Mouse (Mus musculus) Muller cell, postnatal 12 days (primary cell): ENCODE data around the gene Zdhhc1.

Source experiments
- DNase-seq: peaks from one replicate; pipeline ENCODE4 v3.0.0-alpha.2; 2015; ENCODE audit errors: inconsistent ontology term

Zdhhc1 gene

DNA sequence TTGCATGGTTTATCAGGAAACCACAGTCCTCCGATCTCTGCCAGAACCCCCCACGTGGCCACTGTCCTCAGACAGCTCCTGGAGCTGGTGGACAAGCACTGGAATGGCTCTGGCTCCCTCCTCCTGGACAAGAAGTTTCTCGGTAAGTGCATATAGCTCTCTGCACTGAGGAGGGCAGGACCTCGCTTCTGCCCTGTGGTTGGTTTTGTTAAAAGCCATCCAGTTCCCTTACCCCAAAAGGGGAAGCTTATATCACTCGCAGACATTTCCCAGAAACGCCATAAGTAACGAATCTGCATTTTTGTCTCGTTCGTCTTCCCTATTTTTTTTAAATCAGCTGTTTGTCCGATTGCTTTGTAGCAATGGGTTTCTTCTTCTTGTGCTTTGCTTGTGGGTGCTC is 41.5 kb downstream of the Zdhhc1 start:
- DNase-seq: no peak

DNA sequence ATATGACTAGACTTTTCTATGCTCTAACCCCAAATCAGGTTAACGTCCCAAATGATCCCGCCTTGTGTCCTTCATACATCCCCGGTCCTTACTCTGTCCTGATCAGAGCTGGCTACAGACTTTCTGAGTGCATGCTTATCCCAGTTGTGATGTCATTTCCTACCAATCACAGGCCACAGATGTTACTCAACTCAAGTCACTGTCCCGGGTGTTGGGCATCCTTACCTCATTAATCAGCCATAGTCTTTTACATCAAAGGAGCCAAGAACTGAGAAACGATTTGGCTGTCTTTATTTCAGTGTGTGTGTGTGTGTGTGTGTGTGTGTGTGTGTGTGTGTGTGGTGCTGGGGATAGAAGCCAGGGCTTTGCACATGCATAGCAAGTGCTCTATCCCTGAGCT is 42.6 kb downstream of the Zdhhc1 start:
- DNase-seq: peak; percentile 52

DNA sequence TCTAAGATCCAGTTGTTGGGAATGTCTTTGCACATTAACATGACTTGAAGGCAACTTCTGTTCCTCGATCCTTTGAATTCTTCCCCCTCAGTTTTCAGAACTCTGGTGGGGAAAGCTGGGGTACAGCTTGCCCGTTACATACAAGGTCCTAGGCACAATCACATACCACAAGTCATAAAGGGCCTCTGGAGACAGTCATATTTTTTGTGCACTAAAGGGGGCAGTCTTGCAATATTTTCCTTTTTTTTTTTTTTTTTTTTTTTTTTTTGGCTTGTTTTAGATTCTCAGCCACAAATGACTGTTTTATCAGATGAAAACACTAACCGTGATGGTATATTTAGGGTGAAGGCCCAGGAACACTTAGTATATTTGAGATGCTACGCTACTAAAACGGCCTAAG is 43.4 kb downstream of the Zdhhc1 start:
- DNase-seq: no peak

DNA sequence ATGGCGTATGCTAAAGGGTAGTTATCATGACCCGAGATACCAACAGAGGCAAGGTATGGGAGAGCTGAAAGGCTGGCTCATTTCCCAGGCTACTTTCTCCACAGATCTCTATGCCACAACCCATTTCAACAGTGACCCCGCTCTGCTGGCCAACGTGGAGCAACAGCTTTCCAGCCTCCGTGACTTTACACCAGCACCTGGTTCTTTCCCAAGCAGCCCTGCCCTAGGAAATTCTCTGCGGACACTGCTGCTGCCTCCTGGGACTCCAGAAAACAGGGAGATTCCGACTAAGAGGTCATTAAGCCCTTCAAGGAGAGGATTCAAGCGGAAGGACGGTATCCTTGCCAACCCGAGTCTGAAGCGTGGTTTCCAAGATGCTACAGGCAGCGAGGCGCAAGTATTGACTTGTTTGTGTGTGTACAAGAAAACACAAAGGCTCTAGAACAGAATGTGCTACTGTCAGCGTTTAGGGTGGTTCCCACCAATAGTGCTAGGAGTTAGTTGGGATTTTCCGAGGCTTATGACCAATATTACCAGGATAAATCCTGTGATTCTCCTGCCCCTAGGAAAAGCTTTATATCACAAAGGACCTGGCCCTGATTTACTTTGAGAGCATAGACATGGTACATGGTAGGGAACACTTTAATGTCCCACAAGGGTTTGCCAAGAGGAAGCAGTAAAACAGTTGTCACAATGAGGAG is 44.6 kb downstream of the Zdhhc1 start:
- DNase-seq: no peak

DNA sequence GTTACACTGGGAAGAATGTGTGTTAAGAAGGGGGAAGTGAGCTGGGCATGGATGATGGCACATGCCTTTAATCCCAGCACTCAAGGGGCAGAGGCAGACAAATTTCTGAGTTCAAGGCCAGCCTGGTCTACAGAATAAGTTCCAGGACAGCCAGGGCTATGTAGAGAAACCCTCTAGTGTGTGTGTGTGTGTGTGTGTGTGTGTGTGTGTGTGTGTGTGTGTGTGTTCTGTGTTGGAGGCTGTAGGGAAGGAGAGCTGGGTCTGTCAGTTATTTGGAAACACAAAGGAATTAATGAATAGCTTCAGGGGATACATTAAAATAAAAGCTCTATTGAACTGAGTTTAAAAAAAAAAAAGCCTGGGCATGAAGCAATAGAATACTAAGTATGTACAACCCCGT is 45.7 kb downstream of the Zdhhc1 start:
- no peak for DNase-seq

DNA sequence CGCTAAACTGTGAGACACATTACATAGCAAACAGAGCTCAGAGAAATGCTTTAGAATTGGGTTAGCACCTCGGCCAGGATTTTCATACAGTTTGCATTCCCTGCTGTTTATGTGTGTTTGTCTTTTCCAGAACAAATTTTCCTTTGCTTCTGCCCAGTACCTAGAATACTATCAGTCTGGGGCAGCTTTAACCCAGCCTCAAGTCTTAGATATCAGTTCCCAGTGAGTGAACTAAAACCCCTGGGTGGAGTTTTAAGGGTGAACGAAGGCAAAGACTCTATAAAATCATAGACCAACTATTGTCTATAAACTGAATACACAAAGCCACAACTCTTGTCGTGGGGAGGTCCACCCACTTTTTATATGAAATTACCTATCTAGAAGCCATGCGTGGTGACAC is 48.1 kb downstream of the Zdhhc1 start:
- no peak for DNase-seq

DNA sequence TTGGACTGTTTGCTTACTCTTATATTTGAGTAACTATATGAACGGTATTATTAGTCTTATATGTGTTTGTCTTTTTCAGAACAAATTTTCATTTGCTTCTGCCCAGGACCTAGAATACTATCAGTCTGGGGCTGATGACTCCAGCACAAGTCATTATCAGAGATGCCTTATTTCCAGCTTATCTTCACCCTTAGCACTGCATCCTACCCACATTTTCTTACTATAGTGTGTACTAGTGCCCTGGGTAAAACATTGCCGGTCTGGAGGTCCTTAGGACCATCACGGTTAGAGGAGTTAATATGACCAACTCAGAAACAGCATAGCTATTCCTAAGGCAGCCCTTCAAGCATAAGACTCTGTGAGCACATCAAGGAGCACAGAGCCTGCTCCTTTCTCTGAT is 48.5 kb downstream of the Zdhhc1 start:
- DNase-seq: no peak

DNA sequence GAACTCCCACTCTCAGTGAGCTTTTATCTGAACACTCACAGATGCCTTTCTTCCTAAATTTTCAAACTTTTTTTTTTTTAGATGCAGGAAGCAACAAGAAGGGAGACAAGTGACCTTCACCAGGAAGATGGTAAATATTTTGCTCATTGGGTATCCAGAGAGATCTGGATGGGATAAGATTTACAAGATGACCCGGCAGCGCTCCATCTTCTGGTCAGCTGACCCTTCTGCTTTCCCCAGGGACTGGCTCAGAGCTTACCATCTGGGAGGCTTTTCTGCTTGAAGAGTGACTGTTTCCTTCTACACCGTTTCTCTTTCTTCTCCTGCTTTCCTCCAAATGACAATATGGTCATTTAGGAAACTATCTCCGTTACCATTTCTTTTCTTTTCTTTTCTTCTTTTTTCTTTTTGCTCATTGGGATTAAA is 50.6 kb downstream of the Zdhhc1 start:
- DNase-seq: no peak

DNA sequence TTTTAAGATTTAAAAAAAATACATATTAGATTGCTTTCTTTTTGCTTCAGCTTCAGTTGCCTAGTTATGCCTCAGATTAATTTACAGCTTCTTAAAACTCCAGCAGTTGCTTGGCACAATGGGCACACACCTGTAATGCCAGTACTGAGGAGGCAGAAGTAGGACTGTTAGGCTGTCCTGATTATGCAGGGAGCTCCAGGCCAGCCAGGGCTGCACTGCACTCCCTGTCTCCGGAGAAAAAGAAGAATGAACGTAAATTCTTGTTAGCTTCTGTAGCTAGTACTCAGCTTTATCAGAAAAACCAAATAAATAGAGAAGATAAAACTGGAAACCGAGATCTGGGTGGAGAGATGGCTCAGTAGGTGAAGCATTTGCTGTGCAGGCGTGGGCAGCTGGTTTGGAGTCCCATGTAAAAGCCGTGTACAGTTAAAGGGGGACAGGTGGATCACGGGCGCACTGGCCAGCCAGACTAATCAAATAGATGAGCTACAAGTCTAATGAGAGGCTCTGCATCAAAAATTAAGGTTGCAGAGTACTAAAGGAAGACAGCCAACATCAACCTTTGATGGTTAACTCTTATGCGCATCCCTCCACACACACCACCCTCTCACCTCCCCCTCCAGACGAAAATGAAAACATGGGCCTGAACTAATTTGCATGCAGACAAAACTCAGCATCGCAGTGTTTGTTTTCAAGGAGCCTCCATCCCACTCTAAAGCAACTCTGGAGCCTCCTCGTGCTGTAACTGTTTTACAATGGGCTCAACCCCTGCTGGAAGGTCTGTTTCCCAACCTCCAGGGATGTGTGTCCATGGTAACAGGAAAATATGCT is 51.2 kb downstream of the Zdhhc1 start:
- no peak for DNase-seq

DNA sequence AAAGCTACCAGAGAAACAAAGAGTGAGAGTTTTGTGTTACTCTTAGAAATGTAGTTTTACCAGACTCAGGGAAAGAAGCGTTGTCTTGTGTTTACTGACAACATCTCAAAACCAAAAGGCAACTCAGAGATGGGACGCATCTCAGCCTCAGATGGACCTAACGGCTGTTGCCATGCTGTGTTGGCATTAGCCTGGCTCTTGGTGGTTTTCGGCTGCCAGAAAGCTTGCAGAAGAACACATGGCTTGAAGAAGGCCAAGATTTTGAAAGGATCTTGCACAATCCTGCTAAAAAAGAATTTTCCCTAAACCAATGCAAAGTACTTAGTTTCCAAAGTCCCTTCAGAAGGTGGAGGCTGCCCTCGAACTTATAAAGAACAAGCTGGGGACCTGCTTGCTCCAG is 54.0 kb downstream of the Zdhhc1 start:
- DNase-seq: no peak

DNA sequence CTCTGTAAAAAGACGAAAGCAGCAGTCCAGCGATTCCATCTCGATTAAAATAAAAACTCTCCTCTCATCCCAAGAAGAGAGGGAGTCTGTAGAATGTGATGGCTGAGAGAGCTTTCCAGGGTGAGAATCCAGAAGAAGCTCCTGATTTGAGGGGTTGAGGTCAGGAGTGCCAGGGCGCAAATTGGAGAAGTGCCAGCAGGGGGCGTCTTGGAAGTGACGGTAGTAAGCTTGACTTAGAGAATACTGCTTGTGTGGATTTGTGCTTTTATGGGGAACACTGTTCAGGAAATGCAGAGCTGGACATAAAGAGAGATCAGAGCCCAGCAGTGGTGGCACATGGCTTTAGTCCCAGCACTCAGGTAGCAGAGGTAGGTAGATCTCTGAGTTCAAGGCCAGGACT is 55.3 kb downstream of the Zdhhc1 start:
- DNase-seq: no peak

DNA sequence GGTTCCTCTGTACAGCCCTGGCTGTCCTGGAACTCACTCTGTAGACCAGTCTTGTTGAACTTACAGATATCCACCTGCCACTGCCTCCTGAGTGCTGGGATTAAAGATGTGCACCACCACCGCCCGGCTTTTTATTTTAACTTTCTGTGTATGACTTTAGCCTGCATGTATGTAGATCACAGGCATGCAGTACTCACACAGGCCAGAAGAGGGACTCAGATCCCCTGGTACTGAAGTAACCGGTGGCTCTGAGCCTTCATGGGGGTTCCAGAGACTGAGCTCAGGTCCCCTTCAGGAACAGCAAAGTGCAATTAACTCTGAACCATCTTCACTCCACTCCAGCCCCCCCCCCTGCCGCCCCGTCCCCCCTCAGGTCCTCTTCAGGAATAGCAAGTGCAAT is 57.8 kb downstream of the Zdhhc1 start:
- DNase-seq: no peak

DNA sequence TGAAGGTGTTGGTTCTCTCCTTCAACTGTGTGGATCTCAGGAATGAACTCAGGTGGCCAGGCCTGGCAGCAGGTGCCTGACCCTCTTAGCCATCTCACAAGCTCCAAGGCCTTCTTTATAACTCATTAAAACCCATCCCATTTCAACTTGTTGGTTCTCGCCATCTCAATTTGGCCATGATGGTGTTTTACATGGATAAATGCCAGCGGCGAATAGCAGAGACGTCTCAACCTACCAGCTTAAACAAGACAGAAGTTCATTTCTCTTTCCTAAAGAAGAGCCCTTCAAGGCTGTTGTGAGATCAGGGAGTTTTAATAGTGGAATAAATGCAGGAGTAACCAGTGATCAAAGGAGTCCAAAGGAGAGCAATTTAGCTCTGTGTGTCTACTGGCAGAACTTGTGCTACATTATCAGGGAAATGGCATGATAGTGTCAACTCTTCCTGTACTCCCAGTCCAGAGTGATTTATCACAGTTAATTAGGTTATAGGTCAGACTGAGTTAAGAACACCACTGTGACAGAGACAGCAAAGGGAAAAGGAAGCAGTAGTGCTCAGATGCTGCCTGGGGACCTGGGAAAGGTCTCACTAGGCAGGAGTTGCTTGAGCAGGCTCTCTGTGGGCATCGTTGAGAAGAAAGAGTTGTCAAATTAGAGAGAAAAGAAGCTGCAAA is 59.5 kb downstream of the Zdhhc1 start:
- DNase-seq: no peak

DNA sequence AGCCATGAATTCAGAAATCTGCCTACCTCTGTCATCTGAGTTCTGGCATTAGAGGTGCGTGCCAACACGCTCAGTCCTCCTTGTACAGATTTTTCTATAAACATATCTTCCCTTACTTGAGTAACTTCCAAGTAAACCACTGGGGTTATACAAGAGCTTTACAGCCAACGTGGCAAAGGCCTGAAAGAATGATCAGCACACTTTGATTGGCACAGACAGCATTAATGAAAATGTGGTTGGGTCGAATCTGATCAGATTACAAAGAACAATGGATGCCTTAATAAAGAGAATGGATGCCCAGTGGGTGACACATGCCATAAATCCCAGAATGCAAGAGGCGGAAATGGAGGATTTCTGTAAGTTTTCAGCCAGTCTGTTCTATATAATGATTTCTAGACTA is 60.5 kb downstream of the Zdhhc1 start:
- peak; percentile 48 for DNase-seq

DNA sequence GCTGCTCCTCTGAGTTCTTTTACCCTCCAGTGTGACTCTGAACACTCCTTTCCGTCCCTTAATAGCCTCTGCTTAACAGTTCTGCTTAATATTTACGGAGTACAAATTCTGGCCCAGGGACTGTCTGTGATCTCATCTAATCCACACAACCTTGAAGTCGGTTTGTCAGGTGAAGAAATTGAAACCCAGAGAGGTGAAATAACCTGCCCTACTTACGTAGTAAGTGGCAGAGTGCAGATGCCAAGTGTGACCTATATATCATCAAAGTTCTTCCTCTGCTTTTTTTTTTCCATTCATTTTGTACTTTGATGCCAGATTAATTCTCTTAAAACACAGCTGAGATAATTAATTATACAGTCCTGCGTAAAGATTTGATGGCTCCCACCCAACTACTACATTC is 62.6 kb downstream of the Zdhhc1 start:
- no peak for DNase-seq

DNA sequence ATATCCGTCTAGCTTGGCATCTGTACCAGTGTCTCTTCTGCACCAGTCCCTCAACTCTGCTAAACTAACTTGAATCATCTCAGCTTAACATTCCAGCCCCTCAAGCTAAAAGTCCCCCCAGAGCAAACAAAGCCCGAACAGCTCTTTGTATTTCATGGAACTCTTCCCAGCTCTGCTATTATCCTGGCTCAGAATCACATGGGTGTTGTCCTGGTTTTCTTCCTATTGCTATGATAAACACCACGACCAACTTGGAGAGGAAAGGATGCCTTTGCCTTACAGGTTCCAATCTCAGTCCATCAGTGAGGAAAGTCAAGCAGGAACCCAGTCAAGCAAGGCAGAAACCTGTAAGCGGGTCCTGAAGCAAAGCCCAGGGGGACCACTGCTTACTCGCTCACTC is 63.2 kb downstream of the Zdhhc1 start:
- DNase-seq: peak; percentile 48

DNA sequence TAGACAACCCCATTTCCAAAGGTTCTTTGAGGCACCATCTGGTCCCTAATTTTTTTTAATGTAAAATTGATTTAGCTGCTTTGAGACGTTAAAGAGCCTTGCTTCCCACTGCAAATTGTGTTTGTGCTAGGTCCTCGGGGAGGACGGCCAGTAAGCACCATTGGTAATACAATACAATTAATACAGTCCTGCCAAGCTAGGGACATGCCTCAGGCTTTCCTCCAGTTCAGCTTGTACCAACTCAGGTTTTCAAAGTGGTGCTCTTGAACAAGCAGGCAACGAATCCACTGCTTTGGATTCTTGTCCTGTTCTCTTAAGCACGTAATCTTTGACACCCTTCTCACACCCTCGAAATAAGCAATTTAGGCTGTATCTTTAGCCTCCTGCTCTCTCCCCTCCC is 63.7 kb downstream of the Zdhhc1 start:
- no peak for DNase-seq

DNA sequence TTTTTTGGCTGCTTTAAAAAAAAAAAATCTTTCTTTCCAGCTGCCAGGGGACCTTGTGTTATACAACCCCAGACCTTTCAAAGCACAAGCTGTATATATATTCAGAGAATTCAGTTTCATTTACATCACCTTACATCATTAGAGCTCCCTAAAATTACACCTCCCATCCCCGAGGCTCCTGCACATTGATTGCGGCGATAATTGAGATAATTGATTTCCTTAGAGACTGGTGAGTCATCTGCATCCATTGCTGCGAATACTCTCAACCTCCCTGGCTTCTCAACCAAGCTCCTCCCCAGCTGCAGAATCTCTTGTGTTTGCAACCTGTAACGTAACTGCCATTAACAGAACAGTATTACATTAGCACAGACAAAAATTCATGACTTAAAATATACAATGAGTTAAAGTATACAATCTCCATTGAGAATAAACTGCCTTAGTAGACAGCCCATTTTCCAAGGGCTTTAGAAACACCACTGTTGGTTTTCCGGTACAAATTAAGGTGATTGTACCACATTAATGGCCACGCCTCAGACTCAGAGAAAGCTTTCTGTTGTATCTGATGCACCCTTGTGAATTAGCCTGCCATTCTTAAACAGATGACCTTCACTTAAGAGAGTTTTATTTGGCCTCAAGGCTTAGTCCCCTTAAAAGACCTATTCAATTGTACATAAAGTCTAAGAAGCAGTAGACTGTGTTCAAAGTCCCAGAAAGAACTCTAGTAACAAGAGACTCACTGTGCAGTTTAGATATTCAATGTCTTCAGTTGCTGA is 64.8 kb downstream of the Zdhhc1 start:
- no peak for DNase-seq

DNA sequence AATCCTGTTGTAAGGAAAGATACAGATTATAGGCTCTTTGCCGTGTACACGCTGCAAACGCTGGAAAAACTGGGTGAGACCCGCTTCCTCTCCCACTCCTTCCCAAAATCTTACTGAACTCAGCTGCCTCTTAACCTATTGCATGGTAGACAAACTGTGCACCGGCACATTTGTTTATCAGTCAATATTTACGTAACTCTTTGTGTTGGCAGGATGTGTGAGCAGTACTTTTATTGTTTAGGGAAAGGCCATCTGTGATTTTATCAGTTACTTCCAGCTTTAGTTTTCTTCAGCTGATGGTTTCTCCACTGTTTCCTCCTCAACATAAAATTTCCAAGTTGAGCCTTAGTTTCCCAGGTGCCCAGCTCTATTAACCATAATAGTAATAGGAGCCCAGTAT is 69.8 kb downstream of the Zdhhc1 start:
- DNase-seq: no peak
